Mouse (Mus musculus) heart, embryonic 14.5 days (tissue): ENCODE measurements around the gene Olfr606. TPM values are rescaled to one million over a fixed set of nuclear protein-coding genes. Genes with fewer than 3 reads are reported as not detected.
"Not testable (repeated sequence)": the region's sequence is repeated elsewhere in the genome, so short reads cannot be mapped to it uniquely, and the experiment has no call there.

Source experiments
- ATAC-seq: fragments of 200-750 bp; cut with Nextera tagmentation; 2 replicates; pipeline ENCODE4 v1.8.0; 2017; ENCODE audit warnings: low read depth, moderate TSS enrichment; ENCODE audit not compliant: insufficient number of reproducible peaks, insufficient read depth, low FRiP score
- H3K27ac ChIP-seq, 2 experiments: fragments of 200-500 bp in 1 of 2; fragments of 300-500 bp in 1 of 2; sonication (generic) in 1 of 2; replicated peaks in 1 of 2; 2 replicates each; pipeline ENCODE4 v1.5.1; 2012 to 2014; ENCODE audit warnings: low read depth in 2 of 2, low read length in 2 of 2, control low read depth in 1 of 2, mild to moderate bottlenecking in 1 of 2, mixed read lengths in 1 of 2; ENCODE audit not compliant: control insufficient read depth in 1 of 2, insufficient read depth in 1 of 2
- H3K27me3 ChIP-seq: fragments of 300-500 bp; sonication (generic); 2 replicates; pipeline ENCODE4 v1.6.1; 2014; ENCODE audit warnings: mild to moderate bottlenecking, low read length, control low read depth; ENCODE audit not compliant: control insufficient read depth, insufficient read depth
- H3K36me3 ChIP-seq: fragments of 300-500 bp; sonication (generic); 2 replicates; pipeline ENCODE4 v1.6.1; 2014; ENCODE audit warnings: mild to moderate bottlenecking, control low read depth, low read length, mixed read lengths; ENCODE audit not compliant: control insufficient read depth, insufficient read depth
- H3K4me1 ChIP-seq, 2 experiments: fragments of 200-500 bp in 1 of 2; fragments of 300-500 bp in 1 of 2; sonication (generic) in 1 of 2; 2 replicates each; pipeline ENCODE4 v1.6.1; 2012 to 2014; ENCODE audit warnings: low read length in 2 of 2, control low read depth in 1 of 2, mixed read lengths in 1 of 2; ENCODE audit not compliant: control insufficient read depth in 2 of 2, insufficient read depth in 2 of 2
- H3K4me2 ChIP-seq: fragments of 300-500 bp; sonication (generic); 2 replicates; pipeline ENCODE4 v1.6.1; 2014; ENCODE audit warnings: mild to moderate bottlenecking, low read length
- H3K4me3 ChIP-seq, 2 experiments: fragments of 200-500 bp in 1 of 2; fragments of 300-500 bp in 1 of 2; sonication (generic) in 1 of 2; 2 replicates each; pipeline ENCODE4 v1.5.1; 2012 to 2014; ENCODE audit warnings: low read length in 2 of 2, mild to moderate bottlenecking in 2 of 2, control low read depth in 1 of 2, low read depth in 1 of 2, moderate library complexity in 1 of 2; ENCODE audit not compliant: control insufficient read depth in 1 of 2, insufficient read depth in 1 of 2
- H3K9ac ChIP-seq: fragments of 300-500 bp; sonication (generic); 2 replicates; pipeline ENCODE4 v1.6.1; 2014; ENCODE audit warnings: mild to moderate bottlenecking, low read length
- H3K9me3 ChIP-seq: fragments of 300-500 bp; sonication (generic); 2 replicates; pipeline ENCODE4 v1.6.1; 2016; ENCODE audit warnings: low read length, control low read depth; ENCODE audit not compliant: control insufficient read depth
- WGBS: fragments of 180-500 bp; shearing (Covaris S2); extraction: QIAGEN DNeasy Blood & Tissue Kit; methylation state at CpG from one replicate; pipeline ENCODE4 v1.1.7; 2014; 5-methylcytosine and 5-hydroxymethylcytosine counted together
- polyA plus RNA-seq: library from polyadenylated mRNA; unstranded; fragments of >200 nt; fragmentation: Nextera tagmentation; extraction: Ambion mirVana; gene quantifications from 2 replicates; pipeline ENCODE4 v1.2.1, GENCODE M21; 2014

The Olfr606 gene
- polyA plus RNA-seq, result not detected in 2 replicates

- no peak within 1 kb of the TSS for H3K9ac ChIP-seq
- no peaks in the 10 kb centered on the region for H3K27me3 ChIP-seq
- H3K36me3 ChIP-seq, result no peaks in the 10 kb centered on the region
- no peak within 1 kb of the TSS for H3K4me3 ChIP-seq
- no peaks in the 10 kb centered on the region for H3K4me1 ChIP-seq
- WGBS, result 76% methylated on average over 2 of the region's 2 CpGs
- no peak for ATAC-seq
- no peaks in the 10 kb centered on the region for H3K9me3 ChIP-seq
- no peak within 1 kb of the TSS for H3K27ac ChIP-seq
- no peak within 1 kb of the TSS for H3K4me2 ChIP-seq
Measured at GRCm38 (mm10) chr7:103448746-103449145, at the start of gene Olfr606. TSS of gene Olfr606 (plus strand) at chr7:103449046.

GRCm38 (mm10) chr7:103406521-103407055 lies 42.3 kb upstream of the Olfr606 start:
- H3K4me2 ChIP-seq, H3K4me3 ChIP-seq, H3K4me1 ChIP-seq, H3K9me3 ChIP-seq, ATAC-seq, H3K36me3 ChIP-seq, H3K27ac ChIP-seq, H3K27me3 ChIP-seq, H3K9ac ChIP-seq: not testable (repeated sequence)
- WGBS, result 70% methylated on average over 3 of the region's 3 CpGs

GRCm38 (mm10) chr7:103414772-103415171 lies 34.1 kb upstream of the Olfr606 start, which contains the start of gene Usp17lc:
TSS of gene Usp17lc (plus strand) at chr7:103415072.
- not testable (repeated sequence) for H3K27me3 ChIP-seq, H3K9ac ChIP-seq, H3K36me3 ChIP-seq, H3K4me3 ChIP-seq, H3K27ac ChIP-seq, ATAC-seq, H3K9me3 ChIP-seq, H3K4me2 ChIP-seq, H3K4me1 ChIP-seq
- 59% methylated on average over 1 of the region's 1 CpGs for WGBS

GRCm38 (mm10) chr7:103445339-103445738 lies 3.5 kb upstream of the Olfr606 start, which contains the start of gene Olfr605:
TSS of gene Olfr605 (minus strand) at chr7:103445439.
- Histone ChIP-seq H3K36me3 (no peaks in the 10 kb centered on the region), H3K4me2 (no peak within 1 kb of the TSS), H3K27me3 (no peaks in the 10 kb centered on the region), H3K27ac (no peak within 1 kb of the TSS), H3K9ac (no peak within 1 kb of the TSS), H3K9me3 (no peaks in the 10 kb centered on the region), H3K4me1 (no peaks in the 10 kb centered on the region), H3K4me3 (no peak within 1 kb of the TSS)
- no peak for ATAC-seq
- WGBS, result 81% methylated on average over 1 of the region's 1 CpGs

- peaks cover 0 to 2% of the 10 kb centered on the region in 2 experiments; a peak in 1 of 4 replicates for H3K4me1 ChIP-seq
- no peak overlapping the region for H3K4me3 ChIP-seq
- H3K4me2 ChIP-seq, result peak overlapping the region; percentile 34
- peak; percentile 89 for ATAC-seq
- H3K9ac ChIP-seq, result no peak overlapping the region
- no peaks in the 10 kb centered on the region for H3K27me3 ChIP-seq
- no peaks in the 10 kb centered on the region for H3K36me3 ChIP-seq
- WGBS, result 44% methylated on average over 5 of the region's 5 CpGs
- H3K27ac ChIP-seq, result peak overlapping the region; percentile 42 to 57; a peak in 3 of 4 replicates
- no peaks in the 10 kb centered on the region for H3K9me3 ChIP-seq
Measured at GRCm38 (mm10) chr7:103460590-103460989, 11.7 kb downstream of the Olfr606 start.

GRCm38 (mm10) chr7:103469577-103469976 lies 20.7 kb downstream of the Olfr606 start, which contains the start of gene Olfr608:
TSS of gene Olfr608 (plus strand) at chr7:103469877.
- H3K36me3 ChIP-seq, result no peaks in the 10 kb centered on the region
- no peak within 1 kb of the TSS for H3K27ac ChIP-seq
- no peak within 1 kb of the TSS for H3K4me3 ChIP-seq
- no peak within 1 kb of the TSS for H3K9ac ChIP-seq
- H3K4me2 ChIP-seq, result no peak within 1 kb of the TSS
- no peaks in the 10 kb centered on the region for H3K27me3 ChIP-seq
- ATAC-seq, result no peak
- H3K4me1 ChIP-seq, result no peaks in the 10 kb centered on the region
- no peaks in the 10 kb centered on the region for H3K9me3 ChIP-seq

GRCm38 (mm10) chr7:103477106-103477505 lies 28.3 kb downstream of the Olfr606 start:
- not testable (repeated sequence) for H3K9me3 ChIP-seq, H3K27ac ChIP-seq, H3K4me3 ChIP-seq, H3K4me1 ChIP-seq, ATAC-seq, H3K9ac ChIP-seq, H3K27me3 ChIP-seq, H3K4me2 ChIP-seq, H3K36me3 ChIP-seq
- 88% methylated on average over 9 of the region's 9 CpGs for WGBS

GRCm38 (mm10) chr7:103497962-103498361 lies 49.1 kb downstream of the Olfr606 start, which contains the start of gene Olfr609:
TSS of gene Olfr609 (minus strand) at chr7:103498062.
- Histone ChIP-seq H3K4me3 (no peak within 1 kb of the TSS), H3K27me3 (no peaks in the 10 kb centered on the region), H3K27ac (no peak within 1 kb of the TSS), H3K4me1 (no peaks in the 10 kb centered on the region), H3K36me3 (no peaks in the 10 kb centered on the region), H3K9me3 (no peaks in the 10 kb centered on the region), H3K9ac (no peak within 1 kb of the TSS), H3K4me2 (no peak within 1 kb of the TSS)
- WGBS, result 50% methylated on average over 1 of the region's 1 CpGs
- ATAC-seq, result no peak
